Mouse (Mus musculus): ENCODE measurements around the gene Gm128.

Gm128 gene

GRCm38 (mm10) chr3:95267855-95268254 lies 26.5 kb upstream of the Gm128 start:
- DNase-seq (ENCODE audit: inconsistent ontology term) = peak; percentile 41

GRCm38 (mm10) chr3:95266052-95266451 lies 24.7 kb upstream of the Gm128 start:
- DNase-seq (ENCODE audit: inconsistent ontology term) = no peak

GRCm38 (mm10) chr3:95264724-95265123 lies 23.3 kb upstream of the Gm128 start:
- no peak for DNase-seq (ENCODE audit: inconsistent ontology term)

- DNase-seq (ENCODE audit: inconsistent ontology term) = peak; percentile 42
Measured at GRCm38 (mm10) chr3:95263089-95263739, 21.8 kb upstream of the Gm128 start.

GRCm38 (mm10) chr3:95261975-95262374 lies 20.6 kb upstream of the Gm128 start:
- no peak for DNase-seq (ENCODE audit: inconsistent ontology term)

- no peak for DNase-seq (ENCODE audit: inconsistent ontology term)
Measured at GRCm38 (mm10) chr3:95256931-95257330, 15.5 kb upstream of the Gm128 start.

- no peak for DNase-seq (ENCODE audit: inconsistent ontology term)
Measured at GRCm38 (mm10) chr3:95250783-95251424, 9.5 kb upstream of the Gm128 start, which contains the start of gene Bnipl. Bnipl (minus strand) TSS chr3:95251193.

GRCm38 (mm10) chr3:95250361-95250760 lies 9.0 kb upstream of the Gm128 start:
- DNase-seq (ENCODE audit: inconsistent ontology term) = no peak

GRCm38 (mm10) chr3:95247660-95248336 lies 6.4 kb upstream of the Gm128 start:
- no peak for DNase-seq (ENCODE audit: inconsistent ontology term)

- DNase-seq (ENCODE audit: inconsistent ontology term) = peak; percentile 18
Measured at GRCm38 (mm10) chr3:95246465-95247231, 5.2 kb upstream of the Gm128 start.

- DNase-seq (ENCODE audit: inconsistent ontology term) = no peak
Measured at GRCm38 (mm10) chr3:95243086-95243485, 1.7 kb upstream of the Gm128 start.

- DNase-seq (ENCODE audit: inconsistent ontology term) = no peak
Measured at GRCm38 (mm10) chr3:95240900-95241299, 498 bp downstream of the Gm128 start.

- no peak for DNase-seq (ENCODE audit: inconsistent ontology term)
Measured at GRCm38 (mm10) chr3:95239971-95240370, 1.4 kb downstream of the Gm128 start.

- DNase-seq (ENCODE audit: inconsistent ontology term) = no peak
Measured at GRCm38 (mm10) chr3:95239022-95239421, 2.4 kb downstream of the Gm128 start.

GRCm38 (mm10) chr3:95237541-95238099 lies 3.8 kb downstream of the Gm128 start:
- DNase-seq (ENCODE audit: inconsistent ontology term) = no peak

GRCm38 (mm10) chr3:95235386-95236301 lies 5.8 kb downstream of the Gm128 start:
- no peak for DNase-seq (ENCODE audit: inconsistent ontology term)

- no peak for DNase-seq (ENCODE audit: inconsistent ontology term)
Measured at GRCm38 (mm10) chr3:95233303-95233980, 8.0 kb downstream of the Gm128 start.

GRCm38 (mm10) chr3:95232771-95233170 lies 8.6 kb downstream of the Gm128 start:
- DNase-seq (ENCODE audit: inconsistent ontology term) = peak; percentile 54

GRCm38 (mm10) chr3:95231298-95232221 lies 9.8 kb downstream of the Gm128 start, which contains the start of gene Mllt11:
Mllt11 (minus strand) TSS chr3:95232171.
- no peak for DNase-seq (ENCODE audit: inconsistent ontology term)
